Mouse (Mus musculus) brown adipose tissue, adult 24 weeks (tissue): ENCODE data around the gene Tm4sf4. TPM values are rescaled to one million over a fixed set of nuclear protein-coding genes. Genes with fewer than 3 reads are reported as not detected.
A peak's percentile ranks its signal among the peaks of the same experiment; 100 is the strongest.

Source experiments
- H3K27ac ChIP-seq: fragments of 200-500 bp; replicated peaks from 2 replicates; pipeline ENCODE4 v1.5.1; 2012; ENCODE audit warnings: low read depth, mild to moderate bottlenecking, low read length
- H3K4me1 ChIP-seq: fragments of 200-500 bp; 2 replicates; pipeline ENCODE4 v1.6.1; 2012; ENCODE audit warnings: low read length, mixed read lengths; ENCODE audit not compliant: control insufficient read depth, insufficient read depth, insufficient read length
- H3K4me3 ChIP-seq: fragments of 200-500 bp; 2 replicates; pipeline ENCODE4 v1.5.1; 2012; ENCODE audit warnings: low read depth, mild to moderate bottlenecking, low read length, moderate library complexity; ENCODE audit not compliant: insufficient read depth
- polyA plus RNA-seq: library from polyadenylated mRNA; stranded (reverse); fragments of >200 nt; gene quantifications from 2 replicates; pipeline ENCODE4 v1.2.4, GENCODE M21; 2012; ENCODE audit not compliant: missing spikeins, insufficient read depth, insufficient read length

Gene Tm4sf4
- polyA plus RNA-seq, 1 experiment: not detected

GRCm38 (mm10) chr3:57458652-57459051 is 33.5 kb downstream of the Tm4sf4 start:
- no peaks in the 10 kb centered on the region for H3K4me1 ChIP-seq
- no peak overlapping the region for H3K27ac ChIP-seq
- H3K4me3 ChIP-seq: no peak overlapping the region

- no peak overlapping the region for H3K4me3 ChIP-seq
Observed at GRCm38 (mm10) chr3:57463302-57463701, 38.2 kb downstream of the Tm4sf4 start.

GRCm38 (mm10) chr3:57466289-57466688 is 41.2 kb downstream of the Tm4sf4 start:
- peaks cover 11% of the 10 kb centered on the region; the same call in 1 of the 2 replicates for H3K4me1 ChIP-seq
- H3K4me3 ChIP-seq: no peak overlapping the region
- H3K27ac ChIP-seq: no peak overlapping the region

More at GRCm38 (mm10) chr3:57463302-57463701, 38.2 kb downstream of the Tm4sf4 start:
- H3K4me1 ChIP-seq: peaks cover 4% of the 10 kb centered on the region; the same call in 1 of the 2 replicates
- no peak overlapping the region for H3K27ac ChIP-seq

GRCm38 (mm10) chr3:57469325-57469724 is 44.2 kb downstream of the Tm4sf4 start:
- Histone ChIP-seq H3K4me3 (no peak overlapping the region), H3K4me1 (peaks cover 20% of the 10 kb centered on the region), H3K27ac (no peak overlapping the region)

- Histone ChIP-seq H3K4me3 (peak overlapping the region; percentile 42), H3K4me1 (peaks cover 16% of the 10 kb centered on the region)
Observed at GRCm38 (mm10) chr3:57470326-57470725, 45.2 kb downstream of the Tm4sf4 start.

GRCm38 (mm10) chr3:57470981-57471601 is 46.0 kb downstream of the Tm4sf4 start:
- H3K27ac ChIP-seq: peak overlapping the region; percentile 97
- peaks cover 16% of the 10 kb centered on the region for H3K4me1 ChIP-seq
- H3K4me3 ChIP-seq: peak overlapping the region; percentile 42

More at GRCm38 (mm10) chr3:57470326-57470725, 45.2 kb downstream of the Tm4sf4 start:
- H3K27ac ChIP-seq: peak overlapping the region; percentile 97

GRCm38 (mm10) chr3:57472407-57472806 is 47.3 kb downstream of the Tm4sf4 start:
- Histone ChIP-seq H3K4me3 (no peak overlapping the region), H3K27ac (peak overlapping the region; percentile 49), H3K4me1 (peaks cover 16% of the 10 kb centered on the region)

- H3K4me1 ChIP-seq: peaks cover 16% of the 10 kb centered on the region
- H3K4me3 ChIP-seq: no peak overlapping the region
- H3K27ac ChIP-seq: no peak overlapping the region
Observed at GRCm38 (mm10) chr3:57474421-57474820, 49.3 kb downstream of the Tm4sf4 start.

- Histone ChIP-seq H3K27ac (no peak overlapping the region), H3K4me1 (peaks cover 9% of the 10 kb centered on the region; the same call in 1 of the 2 replicates), H3K4me3 (no peak overlapping the region)
Observed at GRCm38 (mm10) chr3:57480640-57481039, 55.5 kb downstream of the Tm4sf4 start.

GRCm38 (mm10) chr3:57481981-57482380 is 56.9 kb downstream of the Tm4sf4 start:
- H3K4me1 ChIP-seq: peaks cover 11% of the 10 kb centered on the region; the same call in 1 of the 2 replicates
- no peak overlapping the region for H3K4me3 ChIP-seq
- H3K27ac ChIP-seq: no peak overlapping the region

GRCm38 (mm10) chr3:57486068-57486467 is 61.0 kb downstream of the Tm4sf4 start:
- H3K4me3 ChIP-seq: no peak overlapping the region
- peaks cover 19% of the 10 kb centered on the region; the same call in 1 of the 2 replicates for H3K4me1 ChIP-seq
- H3K27ac ChIP-seq: 0 out of 2 replicates have a peak overlapping the region, but pooled peaks have one; percentile 36

- Histone ChIP-seq H3K4me1 (peaks cover 13% of the 10 kb centered on the region; the same call in 1 of the 2 replicates), H3K4me3 (no peak overlapping the region), H3K27ac (peak overlapping the region; percentile 33)
Observed at GRCm38 (mm10) chr3:57487455-57488153, 62.5 kb downstream of the Tm4sf4 start.

Other genes with a start within 250 kb of the Tm4sf4 start
- 49.0 and 77.1 TPM in 2 replicates for gene Tm4sf1, start 123.3 kb upstream of the Tm4sf4 start, polyA plus RNA-seq
- gene Wwtr1, start 150.6 kb downstream of the Tm4sf4 start, polyA plus RNA-seq: 27.8 and 28.3 TPM in 2 replicates
- 31.8 and 32.9 TPM in 2 replicates for gene Commd2, start 226.4 kb downstream of the Tm4sf4 start, polyA plus RNA-seq